ENCODE assay signal across 9 mouse cellular contexts in the genomic region with DNA sequence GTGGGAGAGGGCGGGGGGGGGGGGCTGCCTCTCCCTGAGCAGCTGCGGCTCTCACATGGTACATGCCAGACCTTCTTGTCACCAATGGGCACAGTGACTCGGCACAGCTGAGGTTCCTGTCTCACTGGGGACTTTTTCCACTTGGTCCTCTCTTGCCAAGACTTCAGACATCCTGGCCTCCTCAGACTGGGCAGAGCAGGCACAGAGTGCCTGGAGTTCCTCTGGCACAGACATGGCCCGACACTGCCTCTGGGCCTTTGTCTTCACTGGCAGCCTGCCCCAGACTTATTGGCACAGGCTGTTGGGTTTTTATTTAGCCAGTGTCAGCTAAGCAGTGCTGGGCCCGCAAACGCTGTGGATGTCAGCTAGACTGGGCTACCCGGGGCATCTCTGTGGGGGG. TPM values are rescaled to one million over a fixed set of nuclear protein-coding genes. Genes with fewer than 3 reads are reported as not detected.
DNase-seq lines count a peak whose midpoint lies in the region; ATAC-seq and TF ChIP-seq lines count a peak whose summit lies in the region.
"Had no signal": no experiment of that assay in that cellular context is flagged by ENCODE, and none has a peak within 500 bp of the region (broad histone marks: within the 10 kb centered on the region; RNA-seq: fewer than 3 reads in every experiment).

No protein-coding gene starts in this region.

- no peak for TF ChIP-seq EP300 in heart, postnatal 0 days (IDR thresholded peaks at IDR 0.05; ENCODE audit: low read depth)

- H3K9me3 ChIP-seq in neural tube, embryonic 11.5 days (ENCODE audit: control insufficient read depth, low read length), result no peaks in the 10 kb centered on the region
- H3K9me3 ChIP-seq in forebrain, embryonic 12.5 days, result no peaks in the 10 kb centered on the region
- H3K9me3 ChIP-seq in heart, postnatal 0 days (replicated peaks; ENCODE audit: control insufficient read depth, low read length), result no peaks in the 10 kb centered on the region

- peak overlapping the region; percentile 42; the same call in 1 of the 2 replicates for H3K27ac ChIP-seq in neural tube, embryonic 11.5 days (ENCODE audit: low read depth, low read length)
- peak overlapping the region; percentile 71 for H3K27ac ChIP-seq in forebrain, embryonic 12.5 days
- peak overlapping the region; percentile 17; the same call in 1 of the 2 replicates for H3K27ac ChIP-seq in heart, postnatal 0 days (ENCODE audit: low read depth)

- no peaks in the 10 kb centered on the region for H3K27me3 ChIP-seq in neural tube, embryonic 11.5 days (ENCODE audit: control insufficient read depth, insufficient read depth, low read length)
- H3K27me3 ChIP-seq in forebrain, embryonic 12.5 days, result 0 out of 2 replicates have a peak, but pooled peaks cover 3% of the 10 kb centered on the region
- no peaks in the 10 kb centered on the region for H3K27me3 ChIP-seq in heart, postnatal 0 days (ENCODE audit: control insufficient read depth, insufficient read depth, low read length)
- H3K27me3 ChIP-seq in myocyte (ENCODE audit: control insufficient read depth, insufficient read depth, insufficient read length), result no peaks in the 10 kb centered on the region

- no peak overlapping the region for H3K4me2 ChIP-seq in neural tube, embryonic 11.5 days (ENCODE audit: low read depth)
- no peak overlapping the region for H3K4me2 ChIP-seq in forebrain, embryonic 12.5 days
- no peak overlapping the region for H3K4me2 ChIP-seq in heart, postnatal 0 days (ENCODE audit: low read depth, low read length)
- H3K4me2 ChIP-seq in myocyte (ENCODE audit: low read depth), result peak overlapping the region; percentile 88

- H3K4me3 ChIP-seq in neural tube, embryonic 11.5 days (ENCODE audit: low read depth, low read length), result no peak overlapping the region
- H3K4me3 ChIP-seq in forebrain, embryonic 12.5 days (replicated peaks), result no peak overlapping the region
- no peak overlapping the region for H3K4me3 ChIP-seq in heart, postnatal 0 days (ENCODE audit: low read depth, low read length)
- no peak overlapping the region for H3K4me3 ChIP-seq in myocyte

- no peak for DNase-seq in neural tube, embryonic 11.5 days (ENCODE audit: low spot score)
- DNase-seq in neural tube, embryonic 10.5 days (ENCODE audit: extremely low spot score, low spot score), result no peak
- DNase-seq in heart, postnatal 0 days (ENCODE audit: low spot score), result peak; percentile 70
- DNase-seq in layer of hippocampus, postnatal 14 days (ENCODE audit: low spot score in 2 of 2), result peak; percentile 81 to 92
- DNase-seq in spleen, adult 18-20 months, result no peak
- no peak for DNase-seq in liver

- WGBS in neural tube, embryonic 11.5 days, result 43% methylated on average over 6 of the region's 7 CpGs
- WGBS in forebrain, embryonic 12.5 days, result 28% methylated on average over 6 of the region's 7 CpGs
- WGBS in heart, postnatal 0 days, result 13% methylated on average over 7 of the region's 7 CpGs

- peak; percentile 45 for TF ChIP-seq POLR2A in myocyte (IDR thresholded peaks at IDR 0.05; ENCODE audit: insufficient read length, low read depth)

- no peak for TF ChIP-seq CTCF in heart, postnatal 0 days (IDR thresholded peaks at IDR 0.05; ENCODE audit: low read depth)

- H3K4me1 ChIP-seq in neural tube, embryonic 11.5 days (ENCODE audit: control insufficient read depth, insufficient read depth, low read length), result peaks cover 94% of the 10 kb centered on the region
- H3K4me1 ChIP-seq in forebrain, embryonic 12.5 days, result peaks cover 100% of the 10 kb centered on the region
- H3K4me1 ChIP-seq in heart, postnatal 0 days (ENCODE audit: control insufficient read depth, insufficient read depth), result peaks cover 81% of the 10 kb centered on the region

- H3K9ac ChIP-seq in neural tube, embryonic 11.5 days (ENCODE audit: low read length), result peak overlapping the region; percentile 28; the same call in 1 of the 2 replicates
- H3K9ac ChIP-seq in forebrain, embryonic 12.5 days, result 0 out of 2 replicates have a peak overlapping the region, but pooled peaks have one; percentile 7
- no peak overlapping the region for H3K9ac ChIP-seq in heart, postnatal 0 days (replicated peaks; ENCODE audit: low read depth, low read length)

- ATAC-seq in neural tube, embryonic 11.5 days (ENCODE audit: insufficient read depth, low FRiP score, low TSS enrichment), result no peak
- peak; percentile 24; the same call in 1 of the 2 replicates for ATAC-seq in forebrain, embryonic 12.5 days (ENCODE audit: low FRiP score)
- ATAC-seq in heart, postnatal 0 days (ENCODE audit: insufficient read depth, low read depth), result peak; percentile 66

- no peak overlapping the region for H3ac ChIP-seq in myocyte (ENCODE audit: control insufficient read depth, insufficient read length)

- H3K79me2 ChIP-seq in myocyte (ENCODE audit: control insufficient read depth, insufficient read depth), result peaks cover 98% of the 10 kb centered on the region

- H3K36me3 ChIP-seq in neural tube, embryonic 11.5 days (ENCODE audit: control insufficient read depth, insufficient read depth, low read length), result no peaks in the 10 kb centered on the region
- H3K36me3 ChIP-seq in forebrain, embryonic 12.5 days (replicated peaks), result no peaks in the 10 kb centered on the region
- no peaks in the 10 kb centered on the region for H3K36me3 ChIP-seq in heart, postnatal 0 days (replicated peaks; ENCODE audit: control insufficient read depth, insufficient read depth, low read length)
- H3K36me3 ChIP-seq in myocyte (ENCODE audit: control insufficient read depth, insufficient read depth), result no peaks in the 10 kb centered on the region

TF ChIP-seq in myocyte, 11 proteins besides CTCF, POLR2A, EP300 and RAD21:
- TF ChIP-seq MAX (IDR thresholded peaks at IDR 0.05; ENCODE audit: low read depth) (no peak), MYOG (IDR thresholded peaks at IDR 0.05; ENCODE audit: control insufficient read depth in 1 of 3, insufficient read depth in 1 of 3, insufficient read length in 2 of 3, low read depth in 2 of 3) (peak; percentile 42 to 90 (median 58)), USF1 (IDR thresholded peaks at IDR 0.05; ENCODE audit: low read depth) (no peak), POLR2AphosphoS2 (IDR thresholded peaks at IDR 0.05; ENCODE audit: insufficient read length, low read depth) (peak; percentile 20), TCF12 (IDR thresholded peaks at IDR 0.05; ENCODE audit: insufficient read depth, poor library complexity, severe bottlenecking) (peak; percentile 57), E2F4 (IDR thresholded peaks at IDR 0.05; ENCODE audit: insufficient read depth) (no peak), REST (IDR thresholded peaks at IDR 0.05; ENCODE audit: insufficient read depth, insufficient read length) (no peak), MYOD1 (IDR thresholded peaks at IDR 0.05; ENCODE audit: control insufficient read depth in 1 of 3, insufficient read length in 2 of 3, low read depth in 2 of 3) (peak in 2 of 3 experiments; percentile 74 to 81), SRF (IDR thresholded peaks at IDR 0.05; ENCODE audit: control insufficient read depth, insufficient read length, low read depth) (no peak), CEBPB (IDR thresholded peaks at IDR 0.05; ENCODE audit: insufficient read depth, poor library complexity, severe bottlenecking) (no peak), TCF3 (IDR thresholded peaks at IDR 0.05; ENCODE audit: insufficient read length, low read depth) (peak; percentile 60)

RNA-seq across cellular contexts. Expression of a gene that starts 18.7 kb away (rescaled TPM):
- 5.3 and 5.9 TPM in 2 replicates for polyA plus RNA-seq in neural tube, embryonic 11.5 days (2014; fragmentation: Nextera tagmentation; extraction: Ambion mirVana)
- 3.7 and 4.7 TPM in 2 replicates for polyA plus RNA-seq in forebrain, embryonic 12.5 days (2016; fragmentation: Nextera tagmentation; extraction: Ambion mirVana)
- 6.3 and 12.9 TPM in 2 replicates for total RNA-seq in heart, postnatal 0 days (2014; rRNA removed; ENCODE audit: low replicate concordance)
- 4.3 and 4.4 TPM in 2 replicates for polyA plus RNA-seq in heart, postnatal 0 days (2015; fragmentation: Nextera tagmentation; extraction: Ambion mirVana)
- 10 to 100 TPM; 28.6 to 35.0 TPM for total RNA-seq in layer of hippocampus, postnatal 14 days (2021)
- polyA plus RNA-seq in myocyte (2012; fragmentation: generic; extraction: Trizol), result 260 TPM

RNA-seq across cellular contexts. Expression of a gene that starts 38.9 kb away (rescaled TPM):
- polyA plus RNA-seq in neural tube, embryonic 11.5 days (2014; fragmentation: Nextera tagmentation; extraction: Ambion mirVana), result not detected in 2 replicates
- 0.34 TPM in 1 of 2 replicates, not detected in the other for polyA plus RNA-seq in forebrain, embryonic 12.5 days (2016; fragmentation: Nextera tagmentation; extraction: Ambion mirVana)
- total RNA-seq in heart, postnatal 0 days (2014; rRNA removed; ENCODE audit: low replicate concordance), result 3.1 TPM in 1 of 2 replicates, not detected in the other
- 0.36 and 1.1 TPM in 2 replicates for polyA plus RNA-seq in heart, postnatal 0 days (2015; fragmentation: Nextera tagmentation; extraction: Ambion mirVana)
- not detected for total RNA-seq in layer of hippocampus, postnatal 14 days (2021)
- polyA plus RNA-seq in myocyte (2012; fragmentation: generic; extraction: Trizol), result 1.1 TPM
- polyA plus RNA-seq: limb, embryonic 11.5 days had no signal

Comparison
In these comparisons a context has a peak if more than half of its experiments do, and no peak if none do; other contexts are left out.
1. DNase-seq: peak in heart, postnatal 0 days (single experiment) and layer of hippocampus, postnatal 14 days (2 of 2); none in neural tube, embryonic 11.5 days (single experiment), neural tube, embryonic 10.5 days (single experiment), spleen, adult 18-20 months (0 of 2) and liver (single experiment).
2. H3K27ac ChIP-seq: peak in every context shown above with its lines; median percentile 71 in forebrain, embryonic 12.5 days; 42 in neural tube, embryonic 11.5 days; 17 in heart, postnatal 0 days.
3. RNA of a gene that starts 18.7 kb away (polyA plus RNA-seq): 260 TPM in myocyte (single experiment); 5.3 to 5.9 TPM in neural tube, embryonic 11.5 days, 3.7 to 4.7 TPM in forebrain, embryonic 12.5 days and 4.3 to 4.4 TPM in heart, postnatal 0 days; every median in the first group is over 10 times any median in the second.